Mouse (Mus musculus): ENCODE data around the gene 5830411N06Rik. TPM values are rescaled to one million over a fixed set of nuclear protein-coding genes. Genes with fewer than 3 reads are reported as not detected.

The 5830411N06Rik gene
- polyA plus RNA-seq, 1 experiment from 2014 or later: not detected

DNA sequence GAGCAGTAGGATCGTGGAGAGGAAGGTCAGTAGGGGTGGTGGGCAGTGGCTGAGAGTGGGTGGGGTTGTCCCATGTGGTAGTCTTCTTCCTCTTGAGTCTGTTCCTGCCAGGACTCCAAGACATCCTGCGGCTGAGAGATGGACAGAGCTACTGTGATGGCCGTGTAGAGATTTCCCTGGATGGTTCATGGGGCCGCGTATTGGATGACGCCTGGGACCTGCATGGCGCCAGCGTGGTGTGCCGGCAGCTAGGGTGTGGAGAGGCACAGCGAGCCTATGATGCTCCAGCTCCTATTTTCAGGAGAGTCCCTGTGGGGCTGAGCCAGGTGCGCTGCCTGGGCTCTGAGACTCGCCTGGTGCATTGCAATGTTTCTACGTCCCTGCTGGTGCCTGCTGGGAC is 22.9 kb upstream of the 5830411N06Rik start:
- Histone ChIP-seq H3K27me3 (ENCODE audit: control insufficient read depth, insufficient read depth, low read length) (no peaks in the 10 kb centered on the region), H3K9me3 (ENCODE audit: control insufficient read depth, low read length) (no peaks in the 10 kb centered on the region), H3K4me2 (replicated peaks) (no peak overlapping the region), H3K27ac (no peak overlapping the region), H3K4me3 (replicated peaks; ENCODE audit: low read length) (no peak overlapping the region), H3K9ac (no peak overlapping the region), H3K4me1 (replicated peaks; ENCODE audit: control insufficient read depth, insufficient read depth, low read length) (no peaks in the 10 kb centered on the region), H3K36me3 (replicated peaks; ENCODE audit: control insufficient read depth, insufficient read depth) (no peaks in the 10 kb centered on the region)
- no peak for ATAC-seq (ENCODE audit: low FRiP score)
- 87% methylated on average over 13 of the region's 13 CpGs for WGBS
- DNase-seq (ENCODE audit: low spot score): no peak

DNA sequence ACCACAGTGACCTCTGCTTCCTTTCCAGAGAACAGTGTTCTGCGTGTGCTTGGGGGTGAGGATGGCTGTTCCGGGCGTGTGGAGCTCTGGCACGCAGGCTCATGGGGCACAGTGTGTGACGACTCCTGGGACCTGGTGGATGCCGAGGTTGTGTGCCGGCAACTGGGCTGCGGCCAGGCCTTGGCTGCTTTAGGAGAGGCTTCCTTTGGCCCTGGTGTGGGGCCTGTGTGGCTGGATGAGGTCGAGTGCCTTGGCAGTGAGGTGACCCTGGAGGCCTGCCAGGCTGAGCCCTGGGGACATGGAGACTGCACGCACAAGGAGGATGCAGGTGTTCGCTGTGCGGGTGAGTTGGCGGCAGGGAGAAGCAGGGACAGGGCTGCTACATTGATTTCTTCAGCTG is 18.6 kb upstream of the 5830411N06Rik start:
- no peaks in the 10 kb centered on the region for H3K4me1 ChIP-seq (replicated peaks; ENCODE audit: control insufficient read depth, insufficient read depth, low read length)
- ATAC-seq (ENCODE audit: low FRiP score): no peak
- 81% methylated on average over 13 of the region's 13 CpGs for WGBS
- H3K4me2 ChIP-seq (replicated peaks): no peak overlapping the region
- no peak overlapping the region for H3K27ac ChIP-seq
- no peak for DNase-seq (ENCODE audit: low spot score)
- no peak overlapping the region for H3K9ac ChIP-seq
- no peaks in the 10 kb centered on the region for H3K9me3 ChIP-seq (ENCODE audit: control insufficient read depth, low read length)
- no peak overlapping the region for H3K4me3 ChIP-seq (replicated peaks; ENCODE audit: low read length)
- no peaks in the 10 kb centered on the region for H3K36me3 ChIP-seq (replicated peaks; ENCODE audit: control insufficient read depth, insufficient read depth)
- H3K27me3 ChIP-seq (ENCODE audit: control insufficient read depth, insufficient read depth, low read length): no peaks in the 10 kb centered on the region

DNA sequence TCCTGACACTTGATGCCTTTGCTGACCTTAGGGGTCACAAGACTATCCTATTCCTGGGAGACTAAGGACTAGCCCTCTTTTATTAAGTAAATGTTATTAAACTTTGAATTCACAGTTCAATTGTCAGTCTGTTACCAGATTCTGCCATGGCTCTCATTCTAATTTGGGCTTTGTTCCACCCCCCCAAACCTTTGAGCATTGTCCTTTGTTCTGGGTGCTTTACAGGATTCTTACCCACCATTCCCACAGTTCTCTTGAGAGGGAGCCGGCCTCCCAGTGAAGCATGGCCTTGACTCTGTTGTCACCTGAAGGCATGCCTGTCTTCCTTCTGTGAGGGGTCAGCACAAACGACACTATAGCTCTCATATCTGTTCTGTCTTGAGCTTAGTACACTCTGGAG is 16.1 kb upstream of the 5830411N06Rik start:
- no peak for ATAC-seq (ENCODE audit: low FRiP score)
- Histone ChIP-seq H3K27ac (no peak overlapping the region), H3K4me3 (replicated peaks; ENCODE audit: low read length) (no peak overlapping the region), H3K9me3 (ENCODE audit: control insufficient read depth, low read length) (no peaks in the 10 kb centered on the region), H3K27me3 (ENCODE audit: control insufficient read depth, insufficient read depth, low read length) (no peaks in the 10 kb centered on the region), H3K4me2 (replicated peaks) (no peak overlapping the region), H3K9ac (no peak overlapping the region), H3K4me1 (replicated peaks; ENCODE audit: control insufficient read depth, insufficient read depth, low read length) (no peaks in the 10 kb centered on the region), H3K36me3 (replicated peaks; ENCODE audit: control insufficient read depth, insufficient read depth) (no peaks in the 10 kb centered on the region)
- 53% methylated on average over 2 of the region's 2 CpGs for WGBS
- DNase-seq (ENCODE audit: low spot score): no peak

DNA sequence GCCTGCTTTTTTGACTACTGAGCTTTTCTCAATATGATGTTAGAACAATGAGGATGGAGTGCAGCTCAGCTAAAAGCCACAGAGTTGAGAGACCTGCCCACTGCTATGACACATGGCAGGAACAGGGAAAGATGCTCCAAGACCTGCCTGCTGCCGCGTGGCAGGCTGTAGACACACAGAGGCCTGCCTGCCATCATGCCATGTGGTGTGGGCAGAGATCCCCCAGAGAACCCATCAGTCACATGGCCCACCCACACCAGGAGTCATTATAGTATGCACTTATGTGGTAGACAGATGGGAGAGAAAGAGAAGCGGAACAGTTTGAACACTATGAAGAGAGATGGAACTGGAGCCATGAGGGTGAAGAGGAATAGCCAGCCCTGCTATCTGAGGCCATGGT is 13.4 kb upstream of the 5830411N06Rik start:
- Histone ChIP-seq H3K27me3 (ENCODE audit: control insufficient read depth, insufficient read depth, low read length) (no peaks in the 10 kb centered on the region), H3K36me3 (replicated peaks; ENCODE audit: control insufficient read depth, insufficient read depth) (no peaks in the 10 kb centered on the region), H3K9me3 (ENCODE audit: control insufficient read depth, low read length) (no peaks in the 10 kb centered on the region), H3K27ac (no peak overlapping the region), H3K4me1 (replicated peaks; ENCODE audit: control insufficient read depth, insufficient read depth, low read length) (no peaks in the 10 kb centered on the region), H3K4me3 (replicated peaks; ENCODE audit: low read length) (no peak overlapping the region), H3K9ac (no peak overlapping the region), H3K4me2 (replicated peaks) (no peak overlapping the region)
- DNase-seq (ENCODE audit: low spot score) (no peak), ATAC-seq (ENCODE audit: low FRiP score) (no peak)
- 92% methylated on average over 3 of the region's 3 CpGs for WGBS

DNA sequence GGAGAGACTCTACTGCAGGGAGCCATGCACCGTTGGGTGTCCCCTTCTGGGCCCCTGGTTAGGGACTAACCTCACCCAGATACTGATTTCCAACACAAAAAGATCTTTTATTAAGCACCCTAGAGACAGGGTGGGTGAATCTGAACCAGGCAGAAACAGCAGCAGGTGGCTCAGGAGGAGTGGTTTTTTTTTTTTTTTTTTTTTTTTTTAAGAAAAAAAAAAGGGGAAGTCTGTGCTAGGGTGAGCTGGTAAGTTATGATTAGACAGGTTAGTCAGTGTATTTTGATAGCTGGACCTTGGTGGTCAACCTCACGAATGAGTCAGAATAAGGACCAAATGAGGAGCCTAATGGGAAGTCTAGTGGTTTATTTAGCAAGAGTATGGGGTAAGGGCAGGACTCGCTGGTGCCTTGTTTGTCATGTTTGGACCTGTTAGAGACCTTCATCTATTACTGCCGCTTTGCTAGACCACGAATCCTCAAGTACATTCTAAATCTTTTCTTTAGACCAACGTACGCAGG is 6.8 kb downstream of the 5830411N06Rik start:
- no peaks in the 10 kb centered on the region for H3K36me3 ChIP-seq (replicated peaks; ENCODE audit: control insufficient read depth, insufficient read depth)
- 90% methylated on average over 7 of the region's 7 CpGs for WGBS
- H3K4me3 ChIP-seq (replicated peaks; ENCODE audit: low read length): no peak overlapping the region
- H3K27ac ChIP-seq: no peak overlapping the region
- no peaks in the 10 kb centered on the region for H3K27me3 ChIP-seq (ENCODE audit: control insufficient read depth, insufficient read depth, low read length)
- DNase-seq (ENCODE audit: low spot score) (no peak), ATAC-seq (ENCODE audit: low FRiP score) (no peak)
- H3K4me2 ChIP-seq (replicated peaks): no peak overlapping the region
- no peaks in the 10 kb centered on the region for H3K4me1 ChIP-seq (replicated peaks; ENCODE audit: control insufficient read depth, insufficient read depth, low read length)
- H3K9me3 ChIP-seq (ENCODE audit: control insufficient read depth, low read length): no peaks in the 10 kb centered on the region
- H3K9ac ChIP-seq: no peak overlapping the region

DNA sequence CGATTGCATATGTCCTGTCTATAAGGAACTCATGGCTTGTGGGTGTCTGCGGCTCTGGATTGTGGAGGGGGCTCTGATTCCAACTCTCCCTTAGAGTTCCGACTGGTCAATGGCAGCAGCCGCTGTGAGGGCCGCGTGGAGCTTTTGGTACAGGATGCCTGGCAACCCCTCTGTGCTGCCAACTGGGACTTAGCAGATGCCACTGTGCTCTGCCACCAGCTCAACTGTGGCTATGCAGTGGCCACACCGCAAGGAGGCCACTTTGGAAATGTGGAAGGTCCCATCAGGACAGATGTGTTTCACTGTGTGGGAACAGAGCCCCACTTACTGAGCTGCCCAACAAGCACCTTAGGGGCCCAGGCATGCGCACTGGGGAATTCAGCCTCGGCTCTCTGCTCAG is 48.7 kb downstream of the 5830411N06Rik start:
- H3K9ac ChIP-seq: no peak overlapping the region
- H3K9me3 ChIP-seq (ENCODE audit: control insufficient read depth, low read length): no peaks in the 10 kb centered on the region
- no peaks in the 10 kb centered on the region for H3K4me1 ChIP-seq (replicated peaks; ENCODE audit: control insufficient read depth, insufficient read depth, low read length)
- no peaks in the 10 kb centered on the region for H3K36me3 ChIP-seq (replicated peaks; ENCODE audit: control insufficient read depth, insufficient read depth)
- ATAC-seq (ENCODE audit: low FRiP score) (no peak), DNase-seq (ENCODE audit: low spot score) (no peak)
- H3K4me2 ChIP-seq (replicated peaks): no peak overlapping the region
- 88% methylated on average over 9 of the region's 9 CpGs for WGBS
- no peaks in the 10 kb centered on the region for H3K27me3 ChIP-seq (ENCODE audit: control insufficient read depth, insufficient read depth, low read length)
- no peak overlapping the region for H3K4me3 ChIP-seq (replicated peaks; ENCODE audit: low read length)
- H3K27ac ChIP-seq: no peak overlapping the region

DNA sequence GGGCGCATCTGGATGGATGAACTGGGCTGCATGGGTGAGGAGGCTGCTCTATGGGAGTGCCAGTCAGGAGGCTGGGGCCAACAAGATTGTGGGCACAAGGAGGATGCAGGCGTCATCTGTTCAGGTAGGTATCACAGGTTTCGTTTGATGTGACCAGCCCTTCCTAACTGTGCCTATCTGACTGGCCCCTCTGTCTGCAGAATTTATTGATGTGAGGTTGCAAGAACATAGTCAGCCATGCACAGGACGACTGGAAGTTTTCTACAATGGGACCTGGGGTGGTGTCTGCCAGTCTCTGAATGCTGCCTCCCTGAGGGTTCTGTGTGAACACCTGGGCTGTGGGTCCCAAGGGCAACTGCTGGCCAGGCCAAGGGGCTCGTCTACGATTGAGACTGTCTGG is 49.8 kb downstream of the 5830411N06Rik start:
- Histone ChIP-seq H3K9ac (no peak overlapping the region), H3K27ac (no peak overlapping the region), H3K27me3 (ENCODE audit: control insufficient read depth, insufficient read depth, low read length) (no peaks in the 10 kb centered on the region), H3K4me1 (replicated peaks; ENCODE audit: control insufficient read depth, insufficient read depth, low read length) (no peaks in the 10 kb centered on the region), H3K4me3 (replicated peaks; ENCODE audit: low read length) (no peak overlapping the region), H3K9me3 (ENCODE audit: control insufficient read depth, low read length) (no peaks in the 10 kb centered on the region), H3K36me3 (replicated peaks; ENCODE audit: control insufficient read depth, insufficient read depth) (no peaks in the 10 kb centered on the region), H3K4me2 (replicated peaks) (no peak overlapping the region)
- ATAC-seq (ENCODE audit: low FRiP score) (no peak), DNase-seq (ENCODE audit: low spot score) (no peak)
- 79% methylated on average over 6 of the region's 6 CpGs for WGBS

DNA sequence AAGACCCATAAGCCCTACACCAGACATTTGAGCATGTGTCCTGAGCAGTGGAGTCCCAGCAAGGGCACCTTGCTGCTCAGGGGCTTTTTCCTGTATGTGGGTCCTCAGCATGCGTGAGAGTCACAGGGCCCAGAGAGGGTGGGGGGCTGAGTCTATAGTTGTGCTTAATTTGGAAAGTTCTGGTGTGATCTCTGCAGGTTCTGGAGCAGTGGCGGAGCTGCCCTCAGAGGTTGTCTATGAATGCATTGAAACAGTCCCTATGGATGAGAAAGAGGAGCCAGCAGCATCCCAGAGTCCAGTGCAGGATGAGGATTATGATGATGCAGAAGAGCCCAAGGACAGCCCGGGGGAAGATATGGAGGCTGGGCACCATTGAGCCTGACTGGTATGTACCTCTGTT is 52.3 kb downstream of the 5830411N06Rik start:
- Histone ChIP-seq H3K27ac (no peak overlapping the region), H3K27me3 (ENCODE audit: control insufficient read depth, insufficient read depth, low read length) (no peaks in the 10 kb centered on the region), H3K4me1 (replicated peaks; ENCODE audit: control insufficient read depth, insufficient read depth, low read length) (no peaks in the 10 kb centered on the region), H3K4me2 (replicated peaks) (no peak overlapping the region), H3K9me3 (ENCODE audit: control insufficient read depth, low read length) (no peaks in the 10 kb centered on the region), H3K4me3 (replicated peaks; ENCODE audit: low read length) (no peak overlapping the region), H3K9ac (no peak overlapping the region), H3K36me3 (replicated peaks; ENCODE audit: control insufficient read depth, insufficient read depth) (no peaks in the 10 kb centered on the region)
- 94% methylated on average over 3 of the region's 3 CpGs for whole genome bisulfite sequencing
- ATAC-seq (ENCODE audit: low FRiP score): no peak
- DNase-seq (ENCODE audit: low spot score): no peak

DNA sequence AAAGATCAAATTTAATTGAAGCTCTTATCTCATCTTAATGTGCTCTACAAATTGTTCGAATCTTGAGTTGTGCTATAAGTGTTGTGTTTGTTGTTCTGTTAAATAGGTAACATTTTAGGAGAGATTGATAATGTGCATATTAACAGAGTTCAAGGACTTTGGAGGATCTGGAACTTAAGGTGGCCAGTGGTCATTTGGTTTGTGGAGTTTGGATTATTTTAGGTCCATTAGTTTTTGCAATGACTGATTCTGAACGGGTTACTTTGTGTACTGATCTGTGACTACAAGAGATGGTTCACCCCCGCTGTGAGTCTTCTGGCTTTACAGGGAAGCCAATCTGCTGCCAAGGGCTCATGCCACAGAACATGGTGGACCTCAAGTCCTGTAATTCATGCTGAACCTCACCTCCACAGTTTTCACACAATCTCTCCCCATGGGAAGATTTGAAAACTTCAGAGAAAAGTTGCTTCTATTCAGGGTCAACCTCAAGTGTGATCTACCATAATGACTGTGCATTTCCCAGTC is 72.8 kb downstream of the 5830411N06Rik start:
- whole genome bisulfite sequencing: 89% methylated on average over 3 of the region's 3 CpGs
- Histone ChIP-seq H3K27me3 (ENCODE audit: control insufficient read depth, insufficient read depth, low read length) (no peaks in the 10 kb centered on the region), H3K9me3 (ENCODE audit: control insufficient read depth, low read length) (no peaks in the 10 kb centered on the region), H3K36me3 (replicated peaks; ENCODE audit: control insufficient read depth, insufficient read depth) (no peaks in the 10 kb centered on the region), H3K9ac (no peak overlapping the region), H3K27ac (no peak overlapping the region), H3K4me3 (replicated peaks; ENCODE audit: low read length) (no peak overlapping the region), H3K4me1 (replicated peaks; ENCODE audit: control insufficient read depth, insufficient read depth, low read length) (no peaks in the 10 kb centered on the region), H3K4me2 (replicated peaks) (no peak overlapping the region)
- ATAC-seq (ENCODE audit: low FRiP score) (no peak), DNase-seq (ENCODE audit: low spot score) (no peak)

DNA sequence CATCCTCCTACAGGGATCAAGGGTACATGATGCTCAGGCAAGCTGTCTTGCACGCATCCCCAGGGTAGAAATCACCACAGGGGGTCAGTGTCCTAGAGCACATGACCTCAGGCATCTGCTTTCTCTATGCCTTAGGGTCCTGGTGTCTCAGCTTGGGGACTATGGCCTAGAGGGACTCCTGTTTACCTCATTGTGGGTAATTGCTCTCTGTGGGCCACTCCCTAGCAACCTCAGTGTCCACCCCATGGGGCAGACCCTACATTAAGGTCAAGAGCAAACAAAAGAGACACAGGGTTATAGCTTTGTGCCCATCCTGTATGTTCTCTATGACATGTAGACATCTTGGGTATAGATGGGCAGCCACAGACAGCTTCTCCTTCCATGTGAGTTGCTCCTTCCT is 73.5 kb downstream of the 5830411N06Rik start, which contains the start of gene Olfr525:
Olfr525 (plus strand) TSS at position 301 of the 400 bp plus-strand sequence.
- H3K36me3 ChIP-seq (replicated peaks; ENCODE audit: control insufficient read depth, insufficient read depth): no peaks in the 10 kb centered on the region
- H3K9ac ChIP-seq: no peak within 1 kb of the TSS
- ATAC-seq (ENCODE audit: low FRiP score): no peak
- no peak within 1 kb of the TSS for H3K4me3 ChIP-seq (replicated peaks; ENCODE audit: low read length)
- H3K4me2 ChIP-seq (replicated peaks): no peak within 1 kb of the TSS
- H3K9me3 ChIP-seq (ENCODE audit: control insufficient read depth, low read length): no peaks in the 10 kb centered on the region
- no peak within 1 kb of the TSS for H3K27ac ChIP-seq
- WGBS: 61% methylated on average over 1 of the region's 1 CpGs
- H3K27me3 ChIP-seq (ENCODE audit: control insufficient read depth, insufficient read depth, low read length): no peaks in the 10 kb centered on the region
- H3K4me1 ChIP-seq (replicated peaks; ENCODE audit: control insufficient read depth, insufficient read depth, low read length): no peaks in the 10 kb centered on the region
- DNase-seq (ENCODE audit: low spot score): no peak
